Mouse (Mus musculus): ENCODE data around the gene Xkrx.
"Not testable (repeated sequence)": the region's sequence is repeated elsewhere in the genome, so short reads cannot be mapped to it uniquely, and the experiment has no call there.

- TF ChIP-seq MAZ (IDR thresholded peaks at IDR 0.05; ENCODE audit: low read depth, low read length); MYB (IDR thresholded peaks at IDR 0.05; ENCODE audit: low read depth, low read length); POLR2A (IDR thresholded peaks at IDR 0.05; ENCODE audit: control insufficient read depth in 1 of 2, insufficient read depth in 1 of 2, low read depth in 1 of 2, low read length in 2 of 2, poor library complexity in 1 of 2); NELFE (IDR thresholded peaks at IDR 0.05; ENCODE audit: low read depth, low read length): not testable (repeated sequence)
Observed at GRCm38 (mm10) chrX:134187201-134187600, 25.3 kb upstream of the Xkrx start, which contains the start of gene Arl13a.

All from MEL (cell line).